Mouse (Mus musculus) bone marrow, adult 2 months (tissue): Measurements from ENCODE around the gene Slc41a3.

ENCODE experiments used
- CTCF ChIP-seq: fragments of 200-500 bp; IDR thresholded peaks from 2 replicates; pipeline ENCODE4 v1.5.1; 2011; ENCODE audit warnings: low read length, control low read depth; ENCODE audit not compliant: control insufficient read depth, insufficient read depth
- POLR2A ChIP-seq: fragments of 200-500 bp; IDR thresholded peaks from 2 replicates; pipeline ENCODE4 v1.6.1; 2011; ENCODE audit warnings: low read depth, mild to moderate bottlenecking, control low read depth, low read length, borderline replicate concordance; ENCODE audit not compliant: control insufficient read depth

DNA sequence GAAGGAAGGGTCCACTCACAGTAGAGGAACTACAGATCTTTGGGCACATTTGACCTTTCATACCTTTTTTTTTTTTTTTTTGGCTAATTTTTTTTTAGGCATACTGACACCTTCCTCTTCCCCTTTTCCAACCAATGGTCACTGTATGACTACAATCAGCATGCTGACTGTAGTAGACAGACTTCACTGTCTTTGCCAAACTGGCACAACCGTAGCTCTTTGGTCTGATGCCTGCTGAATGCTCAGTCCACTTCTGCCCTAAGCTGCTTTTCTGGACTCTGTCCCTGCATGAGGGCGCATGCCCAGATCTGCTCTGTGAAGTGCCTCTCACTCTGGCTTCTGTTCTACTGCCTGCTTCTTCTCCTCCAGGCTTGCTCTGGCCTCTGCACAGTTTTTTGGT lies 6.9 kb upstream of the Slc41a3 start:
- no peak for TF ChIP-seq POLR2A
- TF ChIP-seq CTCF = no peak
